In genomic region chr6:127886916-127887315, GRCm38 (mm10) we compare ENCODE assay signal across 10 mouse cellular contexts. TPM values are rescaled to one million over a fixed set of nuclear protein-coding genes. Genes with fewer than 3 reads are reported as not detected.
DNase-seq lines count a peak whose midpoint lies in the region; ATAC-seq and TF ChIP-seq lines count a peak whose summit lies in the region.
"Had no signal": no experiment of that assay in that cellular context is flagged by ENCODE, and none has a peak within 500 bp of the region (broad histone marks: within the 10 kb centered on the region; RNA-seq: fewer than 3 reads in every experiment).

No protein-coding gene starts in this region.

- H3K4me2 ChIP-seq in embryonic facial prominence, embryonic 15.5 days (replicated peaks) = peak overlapping the region; percentile 82
- peak overlapping the region; percentile 84 for H3K4me2 ChIP-seq in hindbrain, postnatal 0 days (ENCODE audit: low read depth, low read length)
- peak overlapping the region; percentile 95 for H3K4me2 ChIP-seq in midbrain, embryonic 15.5 days

- ATAC-seq in embryonic facial prominence, embryonic 15.5 days (ENCODE audit: insufficient number of reproducible peaks, low FRiP score, low TSS enrichment, low read depth) = no peak
- ATAC-seq in hindbrain, postnatal 0 days = no peak
- 0 out of 2 replicates have a peak, but pooled peaks have one; percentile 22 for ATAC-seq in midbrain, embryonic 15.5 days (replicated peaks)

- H3K27me3 ChIP-seq in kidney, adult 2 months (replicated peaks; ENCODE audit: control insufficient read depth, insufficient read depth, low read length) = no peaks in the 10 kb centered on the region
- H3K27me3 ChIP-seq in embryonic facial prominence, embryonic 15.5 days = no peaks in the 10 kb centered on the region
- no peaks in the 10 kb centered on the region for H3K27me3 ChIP-seq in hindbrain, postnatal 0 days (ENCODE audit: insufficient read depth, low read length)
- no peaks in the 10 kb centered on the region for H3K27me3 ChIP-seq in midbrain, embryonic 15.5 days (replicated peaks)

- TF ChIP-seq POLR2A in kidney, adult 2 months (IDR thresholded peaks at IDR 0.05; ENCODE audit: low read depth, low read length) = no peak

- DNase-seq in kidney, adult 2 months = peak; percentile 8
- no peak for DNase-seq in kidney, adult 18-20 months
- DNase-seq in hindbrain, postnatal 0 days (ENCODE audit: low spot score) = no peak
- DNase-seq in adrenal gland, adult 18-20 months (ENCODE audit: low spot score in 2 of 2) = no peak
- DNase-seq in ovary, postnatal 10 days (ENCODE audit: low spot score) = no peak
- DNase-seq in right cerebral cortex, postnatal 36 days (ENCODE audit: low spot score in 2 of 2) = no peak
- DNase-seq: adrenal gland, adult 8-10 months; cerebellum, adult 8-10 months had no signal

- 6% methylated on average over 7 of the region's 7 CpGs for WGBS in kidney, adult 2 months
- WGBS in embryonic facial prominence, embryonic 15.5 days = 18% methylated on average over 7 of the region's 7 CpGs
- WGBS in hindbrain, postnatal 0 days = 6% methylated on average over 7 of the region's 7 CpGs
- 5% methylated on average over 7 of the region's 7 CpGs for WGBS in midbrain, embryonic 15.5 days

- H3K36me3 ChIP-seq in kidney, adult 2 months (ENCODE audit: control insufficient read depth, insufficient read depth, low read length) = no peaks in the 10 kb centered on the region
- H3K36me3 ChIP-seq in embryonic facial prominence, embryonic 15.5 days = no peaks in the 10 kb centered on the region
- H3K36me3 ChIP-seq in hindbrain, postnatal 0 days (ENCODE audit: insufficient read depth, low read length) = no peaks in the 10 kb centered on the region
- H3K36me3 ChIP-seq in midbrain, embryonic 15.5 days (replicated peaks) = no peaks in the 10 kb centered on the region

- no peak overlapping the region for H3K27ac ChIP-seq in kidney, adult 2 months (ENCODE audit: insufficient read depth, low read depth, low read length)
- H3K27ac ChIP-seq in embryonic facial prominence, embryonic 15.5 days (replicated peaks) = peak overlapping the region; percentile 88; the same call in 1 of the 2 replicates
- 0 out of 2 replicates have a peak overlapping the region, but pooled peaks have one; percentile 69 for H3K27ac ChIP-seq in hindbrain, postnatal 0 days
- H3K27ac ChIP-seq in midbrain, embryonic 15.5 days = peak overlapping the region; percentile 77; the same call in 1 of the 2 replicates

- no peaks in the 10 kb centered on the region for H3K9me3 ChIP-seq in embryonic facial prominence, embryonic 15.5 days (replicated peaks)
- no peaks in the 10 kb centered on the region for H3K9me3 ChIP-seq in hindbrain, postnatal 0 days (ENCODE audit: low read length)
- H3K9me3 ChIP-seq in midbrain, embryonic 15.5 days = no peaks in the 10 kb centered on the region

- TF ChIP-seq CTCF in kidney, adult 2 months (conservative IDR thresholded peaks at IDR 0.05; ENCODE audit: insufficient read depth, insufficient read length, low read depth, low read length) = no peak
- no peak for TF ChIP-seq CTCF in hindbrain, postnatal 0 days (IDR thresholded peaks at IDR 0.05; ENCODE audit: low read depth)

- H3K4me3 ChIP-seq in kidney, adult 2 months (ENCODE audit: insufficient read depth, low read depth, low read length) = no peak overlapping the region
- H3K4me3 ChIP-seq in embryonic facial prominence, embryonic 15.5 days (replicated peaks) = peak overlapping the region; percentile 57
- H3K4me3 ChIP-seq in hindbrain, postnatal 0 days (ENCODE audit: low read length) = peak overlapping the region; percentile 42; the same call in 1 of the 2 replicates
- H3K4me3 ChIP-seq in midbrain, embryonic 15.5 days = peak overlapping the region; percentile 47; the same call in 1 of the 2 replicates

- peaks cover 4% of the 10 kb centered on the region; the same call in 1 of the 2 replicates for H3K4me1 ChIP-seq in kidney, adult 2 months (ENCODE audit: control insufficient read depth, insufficient read depth, low read length)
- peaks cover 40% of the 10 kb centered on the region for H3K4me1 ChIP-seq in embryonic facial prominence, embryonic 15.5 days
- peaks cover 17% of the 10 kb centered on the region; the same call in 1 of the 2 replicates for H3K4me1 ChIP-seq in hindbrain, postnatal 0 days (ENCODE audit: insufficient read depth, low read length)
- peaks cover 25% of the 10 kb centered on the region for H3K4me1 ChIP-seq in midbrain, embryonic 15.5 days

- H3K9ac ChIP-seq in embryonic facial prominence, embryonic 15.5 days = no peak overlapping the region
- H3K9ac ChIP-seq in hindbrain, postnatal 0 days (replicated peaks; ENCODE audit: low read length) = 0 out of 2 replicates have a peak overlapping the region, but pooled peaks have one; percentile 10
- H3K9ac ChIP-seq in midbrain, embryonic 15.5 days = no peak overlapping the region

RNA-seq across cellular contexts. Expression of gene Tspan11, which starts 0.5 kb away (rescaled TPM):
- 0.78 and 1.2 TPM in 2 replicates for polyA plus RNA-seq in kidney, adult 2 months (2012; rRNA removed)
- 29.6 and 37.8 TPM in 2 replicates for polyA plus RNA-seq in embryonic facial prominence, embryonic 15.5 days (2015; fragmentation: Nextera tagmentation; extraction: Ambion mirVana)
- total RNA-seq in hindbrain, postnatal 0 days (2014; rRNA removed) = 3.5 and 5.6 TPM in 2 replicates
- 3.6 and 4.4 TPM in 2 replicates for polyA plus RNA-seq in hindbrain, postnatal 0 days (2015; fragmentation: Nextera tagmentation; extraction: Ambion mirVana)
- 4.8 and 6.9 TPM in 2 replicates for polyA plus RNA-seq in midbrain, embryonic 15.5 days (2015; fragmentation: Nextera tagmentation; extraction: Ambion mirVana)
- total RNA-seq in adrenal gland, adult 18-20 months (2021) = 10 to 100 TPM in 1 of 2 experiments, 1 to 10 TPM in 1; 5.1 to 23.4 TPM
